Mouse (Mus musculus): ENCODE measurements around the gene Naa10. TPM values are rescaled to one million over a fixed set of nuclear protein-coding genes. Genes with fewer than 3 reads are reported as not detected.

Naa10 gene
- polyA plus RNA-seq, 1 experiment from 2014 or later: 140 TPM

DNA sequence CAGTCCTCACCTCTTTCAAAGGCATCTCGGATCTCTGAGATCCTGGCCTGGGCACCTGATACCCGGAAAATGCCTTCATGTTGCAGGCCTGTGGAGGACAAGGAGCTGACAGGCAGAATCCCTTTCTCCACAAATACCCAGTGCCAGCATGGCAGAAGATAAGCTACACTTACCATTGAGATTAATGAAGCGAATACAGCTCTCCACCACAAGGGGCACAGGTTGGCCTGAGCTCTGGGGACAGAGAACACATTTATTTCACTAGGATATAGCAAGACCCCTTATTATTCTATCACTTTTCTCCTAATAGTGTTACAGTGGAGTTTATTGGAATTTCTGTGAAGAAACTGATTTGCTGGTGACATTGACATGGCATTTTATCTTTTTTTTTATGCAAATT, 23.8 kb downstream of the Naa10 start:
- Histone ChIP-seq H3K27ac (ENCODE audit: low read depth, low read length) (no peak overlapping the region), H3K4me1 (ENCODE audit: control insufficient read depth, insufficient read depth, low read length) (no peaks in the 10 kb centered on the region), H3K36me3 (ENCODE audit: control insufficient read depth, insufficient read depth, low read length) (no peaks in the 10 kb centered on the region), H3K4me2 (replicated peaks; ENCODE audit: low read depth, low read length) (no peak overlapping the region), H3K4me3 (ENCODE audit: low read length) (no peak overlapping the region), H3K27me3 (ENCODE audit: control insufficient read depth, insufficient read depth, low read length) (no peaks in the 10 kb centered on the region), H3K9me3 (ENCODE audit: control insufficient read depth, low read length) (no peaks in the 10 kb centered on the region), H3K9ac (ENCODE audit: low read depth, low read length) (no peak overlapping the region)
- ATAC-seq (ENCODE audit: low FRiP score, low TSS enrichment): no peak
- 82% methylated on average over 3 of the region's 3 CpGs for WGBS

DNA sequence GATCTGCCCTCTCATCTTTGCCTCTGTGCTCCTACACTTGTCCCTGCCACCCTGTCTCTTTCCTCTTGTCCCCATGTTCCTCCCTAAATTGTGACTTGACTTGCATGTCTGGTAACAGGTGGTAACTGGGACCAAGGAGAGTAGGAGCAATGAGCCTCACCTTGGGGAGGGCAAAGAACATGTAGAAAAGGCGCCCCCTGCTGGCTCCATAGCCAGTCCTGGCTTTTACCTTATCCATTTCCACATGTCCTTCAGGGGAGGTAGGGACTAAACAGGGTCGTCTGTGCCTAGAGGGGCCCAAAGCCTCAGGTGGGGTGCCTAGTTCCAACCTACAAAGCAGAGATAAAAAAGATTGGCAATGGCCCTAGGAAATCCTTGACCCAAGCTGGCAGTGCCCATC, 26.0 kb downstream of the Naa10 start, which contains the start of gene L1cam:
Gene L1cam (minus strand): TSS at position 387 of the 400 bp plus-strand sequence.
- ATAC-seq (ENCODE audit: low FRiP score, low TSS enrichment): 0 out of 2 replicates have a peak, but pooled peaks have one; percentile 46

DNA sequence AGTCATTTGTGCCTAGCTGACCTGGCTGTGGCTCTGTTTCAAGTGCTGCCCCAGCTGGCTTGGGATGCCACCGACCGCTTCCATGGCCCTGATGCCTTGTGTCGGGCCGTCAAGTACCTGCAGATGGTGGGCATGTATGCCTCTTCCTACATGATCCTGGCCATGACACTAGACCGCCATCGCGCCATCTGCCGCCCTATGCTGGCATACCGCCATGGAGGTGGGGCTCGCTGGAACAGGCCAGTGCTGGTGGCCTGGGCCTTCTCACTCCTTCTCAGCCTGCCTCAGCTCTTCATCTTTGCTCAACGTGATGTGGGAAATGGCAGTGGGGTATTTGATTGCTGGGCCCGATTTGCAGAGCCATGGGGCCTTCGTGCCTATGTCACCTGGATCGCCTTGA, 28.9 kb downstream of the Naa10 start:
- no peak for ATAC-seq (ENCODE audit: low FRiP score, low TSS enrichment)
- Histone ChIP-seq H3K27me3 (ENCODE audit: control insufficient read depth, insufficient read depth, low read length) (no peaks in the 10 kb centered on the region), H3K27ac (ENCODE audit: low read depth, low read length) (no peak overlapping the region), H3K9ac (ENCODE audit: low read depth, low read length) (no peak overlapping the region), H3K4me3 (ENCODE audit: low read length) (no peak overlapping the region), H3K9me3 (ENCODE audit: control insufficient read depth, low read length) (no peaks in the 10 kb centered on the region), H3K36me3 (ENCODE audit: control insufficient read depth, insufficient read depth, low read length) (no peaks in the 10 kb centered on the region), H3K4me1 (ENCODE audit: control insufficient read depth, insufficient read depth, low read length) (no peaks in the 10 kb centered on the region), H3K4me2 (replicated peaks; ENCODE audit: low read depth, low read length) (no peak overlapping the region)
- WGBS: 91% methylated on average over 14 of the region's 14 CpGs

More for the DNA sequence above, 26.0 kb downstream of the Naa10 start, which contains the start of gene L1cam:
- H3K4me3 ChIP-seq (ENCODE audit: low read length): no peak within 1 kb of the TSS
- no peaks in the 10 kb centered on the region for H3K27me3 ChIP-seq (ENCODE audit: control insufficient read depth, insufficient read depth, low read length)
- H3K4me2 ChIP-seq (replicated peaks; ENCODE audit: low read depth, low read length): no peak within 1 kb of the TSS
- H3K4me1 ChIP-seq (ENCODE audit: control insufficient read depth, insufficient read depth, low read length): no peaks in the 10 kb centered on the region
- H3K9ac ChIP-seq (ENCODE audit: low read depth, low read length): no peak within 1 kb of the TSS
- WGBS: 14% methylated on average over 2 of the region's 2 CpGs
- no peak within 1 kb of the TSS for H3K27ac ChIP-seq (ENCODE audit: low read depth, low read length)
- no peaks in the 10 kb centered on the region for H3K9me3 ChIP-seq (ENCODE audit: control insufficient read depth, low read length)
- H3K36me3 ChIP-seq (ENCODE audit: control insufficient read depth, insufficient read depth, low read length): no peaks in the 10 kb centered on the region

DNA sequence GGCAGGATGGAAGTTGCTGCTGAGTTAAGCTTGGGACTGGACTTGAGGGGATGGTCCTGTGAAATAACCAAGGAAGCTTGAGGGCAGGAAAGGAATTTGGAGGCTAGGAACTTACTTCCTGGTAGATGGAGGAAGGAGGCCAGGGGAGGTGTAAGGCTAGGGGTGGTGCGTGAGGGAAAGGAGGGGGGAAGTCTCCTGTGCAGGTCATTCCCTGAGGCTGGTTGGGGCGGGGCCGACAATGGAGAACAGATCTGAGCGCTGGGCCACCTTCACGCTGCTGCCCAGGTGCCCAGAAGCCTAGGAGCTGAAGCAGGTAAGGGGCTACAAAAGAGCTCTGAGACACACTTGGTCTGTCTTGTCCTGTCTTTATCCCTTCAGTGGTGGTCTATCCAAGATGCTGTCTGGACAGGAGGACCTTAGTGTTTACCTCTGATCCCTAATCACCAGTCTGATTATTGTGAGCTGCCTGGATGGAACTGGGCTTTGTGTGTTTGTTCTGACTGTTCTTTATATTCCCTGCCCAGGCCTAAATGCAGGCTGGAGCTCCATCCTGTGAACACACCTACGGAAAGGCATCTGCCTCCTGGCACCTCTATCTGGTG, 30.1 kb downstream of the Naa10 start, which contains the start of gene Avpr2:
Gene Avpr2 (plus strand): TSS at position 552 of the 602 bp plus-strand sequence.
- Histone ChIP-seq H3K4me2 (replicated peaks; ENCODE audit: low read depth, low read length) (no peak within 1 kb of the TSS), H3K27me3 (ENCODE audit: control insufficient read depth, insufficient read depth, low read length) (no peaks in the 10 kb centered on the region), H3K4me1 (ENCODE audit: control insufficient read depth, insufficient read depth, low read length) (no peaks in the 10 kb centered on the region), H3K4me3 (ENCODE audit: low read length) (no peak within 1 kb of the TSS), H3K36me3 (ENCODE audit: control insufficient read depth, insufficient read depth, low read length) (no peaks in the 10 kb centered on the region), H3K27ac (ENCODE audit: low read depth, low read length) (no peak within 1 kb of the TSS), H3K9ac (ENCODE audit: low read depth, low read length) (no peak within 1 kb of the TSS), H3K9me3 (ENCODE audit: control insufficient read depth, low read length) (no peaks in the 10 kb centered on the region)
- no peak for ATAC-seq (ENCODE audit: low FRiP score, low TSS enrichment)
- 70% methylated on average over 6 of the region's 6 CpGs for WGBS

DNA sequence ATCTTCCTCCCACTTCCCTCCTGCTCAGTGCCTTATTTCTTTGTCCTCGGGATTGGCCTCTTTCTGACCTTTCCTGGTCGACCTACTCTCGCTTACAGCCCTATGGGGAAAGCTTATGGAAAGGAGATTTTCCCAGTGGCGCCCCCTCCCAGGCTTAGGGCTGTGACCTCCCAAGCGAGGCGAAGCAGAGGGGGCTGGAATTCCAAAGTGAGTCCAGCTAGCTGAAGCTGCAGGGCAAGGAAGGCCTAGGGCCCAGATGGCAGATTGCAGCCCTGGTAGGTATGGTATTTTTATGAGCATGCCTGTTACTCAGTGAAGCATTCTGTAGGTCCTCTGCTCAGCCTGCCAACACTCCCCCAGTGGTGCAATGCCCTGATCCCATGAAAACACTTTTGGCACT, 40.3 kb downstream of the Naa10 start:
- Histone ChIP-seq H3K36me3 (ENCODE audit: control insufficient read depth, insufficient read depth, low read length) (no peaks in the 10 kb centered on the region), H3K4me2 (replicated peaks; ENCODE audit: low read depth, low read length) (peak overlapping the region; percentile 76), H3K27me3 (ENCODE audit: control insufficient read depth, insufficient read depth, low read length) (peaks cover 5% of the 10 kb centered on the region), H3K4me1 (ENCODE audit: control insufficient read depth, insufficient read depth, low read length) (no peaks in the 10 kb centered on the region; the same call in 1 of the 2 replicates), H3K27ac (ENCODE audit: low read depth, low read length) (peak overlapping the region; percentile 47), H3K9me3 (ENCODE audit: control insufficient read depth, low read length) (no peaks in the 10 kb centered on the region), H3K4me3 (ENCODE audit: low read length) (no peak overlapping the region), H3K9ac (ENCODE audit: low read depth, low read length) (no peak overlapping the region)
- 21% methylated on average over 6 of the region's 6 CpGs for WGBS
- peak; percentile 84 for ATAC-seq (ENCODE audit: low FRiP score, low TSS enrichment)

DNA sequence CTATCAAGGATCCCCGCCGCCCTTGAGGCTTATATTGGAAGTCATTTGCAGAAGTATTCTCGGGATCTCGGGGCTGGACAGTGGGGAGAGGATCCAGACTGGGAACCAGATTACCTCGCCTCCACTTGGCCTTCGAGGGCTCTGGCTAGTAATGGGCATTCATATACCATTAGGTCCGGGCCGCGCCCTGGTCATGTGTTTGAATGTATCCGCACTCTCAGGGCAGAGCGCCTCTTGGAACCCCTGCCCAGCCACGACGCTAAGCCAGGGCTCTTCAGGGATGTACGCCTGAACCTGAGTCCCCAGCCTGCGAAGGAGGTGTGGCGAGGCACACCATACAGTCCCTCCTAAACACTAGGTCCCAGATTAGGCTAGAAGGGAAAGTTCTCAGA, 40.7 kb downstream of the Naa10 start:
- 19% methylated on average over 16 of the region's 16 CpGs for WGBS
- Histone ChIP-seq H3K4me2 (replicated peaks; ENCODE audit: low read depth, low read length) (peak overlapping the region; percentile 76), H3K9me3 (ENCODE audit: control insufficient read depth, low read length) (no peaks in the 10 kb centered on the region), H3K27me3 (ENCODE audit: control insufficient read depth, insufficient read depth, low read length) (peaks cover 5% of the 10 kb centered on the region), H3K4me3 (ENCODE audit: low read length) (peak overlapping the region; percentile 35), H3K27ac (ENCODE audit: low read depth, low read length) (peak overlapping the region; percentile 47), H3K9ac (ENCODE audit: low read depth, low read length) (peak overlapping the region; percentile 34; the same call in 1 of the 2 replicates), H3K36me3 (ENCODE audit: control insufficient read depth, insufficient read depth, low read length) (no peaks in the 10 kb centered on the region), H3K4me1 (ENCODE audit: control insufficient read depth, insufficient read depth, low read length) (no peaks in the 10 kb centered on the region; the same call in 1 of the 2 replicates)
- ATAC-seq (ENCODE audit: low FRiP score, low TSS enrichment): peak; percentile 56

DNA sequence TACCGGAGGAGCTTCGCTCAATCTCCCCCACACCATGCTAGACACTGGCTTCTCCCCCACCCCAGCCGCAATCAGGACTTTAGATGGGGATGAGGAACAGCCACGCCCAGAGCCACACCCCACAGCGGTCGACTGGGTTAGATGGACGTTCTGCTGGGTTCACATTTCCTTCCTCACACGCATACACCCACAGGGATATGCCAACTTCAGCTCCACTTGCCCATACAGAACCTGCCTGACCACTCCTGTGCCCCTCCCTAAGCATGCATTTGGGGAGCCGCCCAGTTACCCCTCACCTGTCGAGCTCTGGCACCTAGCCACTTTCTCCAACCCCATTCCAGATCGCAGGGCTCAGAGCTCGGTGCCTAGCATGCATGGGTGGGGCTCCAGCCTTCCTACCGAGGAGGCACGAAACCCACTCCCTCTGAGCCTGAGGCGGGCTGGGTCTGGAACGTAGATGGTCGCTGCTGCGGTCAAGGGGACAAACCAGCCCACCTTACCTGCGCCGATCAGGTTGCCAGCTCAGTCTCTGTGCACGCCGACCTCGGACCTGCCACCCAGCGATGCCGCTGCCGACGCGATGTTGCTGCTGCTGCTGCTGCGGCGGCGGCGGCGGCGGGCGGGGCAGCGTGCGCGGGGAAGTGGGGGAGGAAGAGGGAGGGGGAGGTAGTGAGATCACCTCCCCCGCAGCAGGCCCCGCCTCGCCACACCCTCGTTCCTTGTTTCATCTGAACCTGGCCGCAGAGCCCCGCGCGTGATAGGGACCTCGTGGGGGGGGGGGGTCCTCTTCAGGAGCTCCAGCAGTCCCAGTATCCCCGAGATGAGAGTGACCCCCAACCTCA, 41.3 kb downstream of the Naa10 start:
- 24% methylated on average over 27 of the region's 48 CpGs for WGBS
- no peaks in the 10 kb centered on the region for H3K9me3 ChIP-seq (ENCODE audit: control insufficient read depth, low read length)
- H3K4me2 ChIP-seq (replicated peaks; ENCODE audit: low read depth, low read length): peak overlapping the region; percentile 76
- peaks cover 5% of the 10 kb centered on the region for H3K27me3 ChIP-seq (ENCODE audit: control insufficient read depth, insufficient read depth, low read length)
- peak overlapping the region; percentile 47; the same call in 1 of the 2 replicates for H3K27ac ChIP-seq (ENCODE audit: low read depth, low read length)
- H3K36me3 ChIP-seq (ENCODE audit: control insufficient read depth, insufficient read depth, low read length): no peaks in the 10 kb centered on the region
- peak; percentile 63 for ATAC-seq (ENCODE audit: low FRiP score, low TSS enrichment)
- H3K4me1 ChIP-seq (ENCODE audit: control insufficient read depth, insufficient read depth, low read length): no peaks in the 10 kb centered on the region; the same call in 1 of the 2 replicates
- H3K4me3 ChIP-seq (ENCODE audit: low read length): peak overlapping the region; percentile 35
- H3K9ac ChIP-seq (ENCODE audit: low read depth, low read length): peak overlapping the region; percentile 34; the same call in 1 of the 2 replicates

DNA sequence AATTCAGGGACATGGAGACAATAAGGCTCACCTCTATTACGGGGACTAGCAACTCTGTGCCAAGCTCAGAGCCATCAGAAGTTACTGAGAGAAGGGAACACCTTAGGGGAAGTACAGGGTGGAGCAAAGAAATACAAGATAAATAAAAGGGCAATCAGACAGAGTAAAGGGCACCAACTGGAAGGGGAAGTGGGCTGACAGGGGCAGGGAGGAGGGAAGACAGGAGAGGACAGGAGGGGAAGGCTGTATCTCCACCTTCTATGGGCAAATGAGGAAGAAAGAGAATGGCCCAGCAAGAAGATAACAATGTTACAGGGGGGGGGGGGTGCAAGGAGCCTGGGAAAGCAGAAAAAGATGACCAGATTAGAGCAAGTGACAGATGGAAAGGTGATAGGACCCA, 44.7 kb downstream of the Naa10 start:
- ATAC-seq (ENCODE audit: low FRiP score, low TSS enrichment): no peak

DNA sequence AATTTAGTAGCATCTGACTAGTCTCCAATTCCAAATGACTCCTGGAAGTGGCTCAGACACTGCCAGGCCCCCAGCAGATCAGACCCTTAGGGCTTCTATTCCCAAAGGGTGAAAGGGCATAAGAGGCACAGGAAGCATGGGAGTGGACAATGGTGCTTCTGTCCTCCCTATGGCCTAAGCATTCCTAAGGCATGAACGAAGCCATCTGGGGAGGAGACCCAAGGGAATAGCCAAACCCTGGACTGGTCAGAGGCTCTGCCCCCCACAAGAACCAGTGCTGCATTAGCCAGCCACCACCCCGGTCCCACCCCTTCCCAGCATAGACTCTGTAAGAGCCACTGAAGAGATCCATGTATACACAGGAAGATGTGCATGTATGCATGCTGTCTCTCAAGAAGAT, 45.9 kb downstream of the Naa10 start:
- 70% methylated on average over 2 of the region's 2 CpGs for WGBS
- H3K9me3 ChIP-seq (ENCODE audit: control insufficient read depth, low read length): no peaks in the 10 kb centered on the region
- H3K27me3 ChIP-seq (ENCODE audit: control insufficient read depth, insufficient read depth, low read length): peaks cover 5% of the 10 kb centered on the region
- H3K36me3 ChIP-seq (ENCODE audit: control insufficient read depth, insufficient read depth, low read length): no peaks in the 10 kb centered on the region
- H3K27ac ChIP-seq (ENCODE audit: low read depth, low read length): no peak overlapping the region
- no peaks in the 10 kb centered on the region for H3K4me1 ChIP-seq (ENCODE audit: control insufficient read depth, insufficient read depth, low read length)
- no peak for ATAC-seq (ENCODE audit: low FRiP score, low TSS enrichment)
- H3K4me2 ChIP-seq (replicated peaks; ENCODE audit: low read depth, low read length): no peak overlapping the region
- no peak overlapping the region for H3K9ac ChIP-seq (ENCODE audit: low read depth, low read length)
- H3K4me3 ChIP-seq (ENCODE audit: low read length): no peak overlapping the region

More for the DNA sequence above, 44.7 kb downstream of the Naa10 start:
- Histone ChIP-seq H3K27me3 (ENCODE audit: control insufficient read depth, insufficient read depth, low read length) (peaks cover 5% of the 10 kb centered on the region), H3K27ac (ENCODE audit: low read depth, low read length) (no peak overlapping the region), H3K4me2 (replicated peaks; ENCODE audit: low read depth, low read length) (no peak overlapping the region), H3K9me3 (ENCODE audit: control insufficient read depth, low read length) (no peaks in the 10 kb centered on the region), H3K9ac (ENCODE audit: low read depth, low read length) (no peak overlapping the region), H3K36me3 (ENCODE audit: control insufficient read depth, insufficient read depth, low read length) (no peaks in the 10 kb centered on the region), H3K4me3 (ENCODE audit: low read length) (no peak overlapping the region), H3K4me1 (ENCODE audit: control insufficient read depth, insufficient read depth, low read length) (no peaks in the 10 kb centered on the region; the same call in 1 of the 2 replicates)
- WGBS: 68% methylated on average over 1 of the region's 1 CpGs
